Mouse (Mus musculus) adrenal gland, adult 2 months (tissue): ENCODE data around the gene Lrrc57. TPM values are rescaled to one million over a fixed set of nuclear protein-coding genes. Genes with fewer than 3 reads are reported as not detected.
A peak's percentile ranks its signal among the peaks of the same experiment; 100 is the strongest.

Experiments used
- DNase-seq: peaks from one replicate; pipeline ENCODE4 v3.0.0; 2021
- long read RNA-seq: library from polyadenylated mRNA; stranded (forward); transcript quantifications from one replicate; pipeline ENCODE4 v2.0.0, GENCODE M21; 2021
- polyA plus RNA-seq: library from polyadenylated mRNA; depleted of rRNA; stranded (reverse); fragments of >200 nt; gene quantifications from 2 replicates; pipeline ENCODE4 v1.2.3, GENCODE M21; 2012; rRNA removed
- total RNA-seq, 2 experiments: library from RNA; stranded (reverse); gene quantifications; 2 replicates each; pipeline ENCODE4 v1.2.3; 2021

Lrrc57 gene
- total RNA-seq (10 to 100 TPM; 17.9 to 21.6 TPM), polyA plus RNA-seq (5.8 and 7.6 TPM in 2 replicates)
- long read RNA-seq, transcript Lrrc57-204 (6 exons, 1,961 nt): major isoform, 6 of 31 reads
- long read RNA-seq, transcript Lrrc57-202 (6 exons, 1,962 nt): minor isoform, 5 of 31 reads
- long read RNA-seq, partial matches to known transcripts: 2 of 31 reads
- long read RNA-seq, other reads (novel, unspliced or antisense): 16 of 31 reads

DNA sequence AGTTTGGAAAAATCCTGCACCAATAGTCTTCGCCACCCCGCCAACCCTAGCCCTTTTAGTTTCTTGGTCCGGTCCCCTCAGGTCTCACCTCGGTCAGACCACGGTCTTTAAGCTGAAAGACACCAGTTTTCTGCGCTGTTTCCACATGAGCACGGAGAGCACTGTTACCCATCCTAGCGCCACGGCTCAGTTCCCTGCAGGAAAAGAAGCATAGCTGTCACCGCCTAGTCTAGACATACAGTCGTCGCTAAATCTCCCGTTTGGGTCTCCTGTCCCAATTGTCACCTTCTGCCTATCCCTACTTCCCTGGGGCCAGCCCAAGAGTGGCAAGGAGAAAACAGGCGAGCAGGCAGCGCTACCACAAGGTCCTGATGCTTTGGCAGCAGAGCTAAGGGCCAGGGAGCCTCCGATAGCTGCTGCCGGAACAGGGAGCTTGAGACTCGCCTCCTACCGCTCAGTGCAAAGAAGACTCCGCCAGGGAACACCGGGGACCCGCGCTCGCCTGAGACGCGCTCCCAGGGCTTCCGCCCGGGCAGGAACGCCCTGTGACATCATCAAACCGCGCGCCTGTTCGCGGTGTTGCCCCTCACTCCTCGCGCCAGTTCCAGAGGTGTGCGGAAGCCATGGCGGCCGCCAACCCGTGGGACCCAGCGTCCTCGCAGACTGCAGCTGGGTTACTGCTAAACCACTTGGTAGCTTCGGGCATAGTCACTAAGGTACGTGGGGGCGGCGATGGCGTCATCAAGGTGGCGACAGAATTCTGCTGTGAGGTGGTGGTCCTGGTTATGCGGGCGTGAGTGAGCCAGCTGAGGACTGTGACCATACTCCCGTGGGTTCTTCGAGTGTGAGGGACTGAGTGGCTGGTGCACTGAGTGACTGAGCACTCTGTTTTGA is at the start of gene Lrrc57, which contains the start of gene Haus2:
Lrrc57 (minus strand) TSS at position 691 of the 894 bp plus-strand sequence.
Haus2 (plus strand) TSS at position 554 of the 894 bp plus-strand sequence.
- peak; percentile 93 for DNase-seq

DNA sequence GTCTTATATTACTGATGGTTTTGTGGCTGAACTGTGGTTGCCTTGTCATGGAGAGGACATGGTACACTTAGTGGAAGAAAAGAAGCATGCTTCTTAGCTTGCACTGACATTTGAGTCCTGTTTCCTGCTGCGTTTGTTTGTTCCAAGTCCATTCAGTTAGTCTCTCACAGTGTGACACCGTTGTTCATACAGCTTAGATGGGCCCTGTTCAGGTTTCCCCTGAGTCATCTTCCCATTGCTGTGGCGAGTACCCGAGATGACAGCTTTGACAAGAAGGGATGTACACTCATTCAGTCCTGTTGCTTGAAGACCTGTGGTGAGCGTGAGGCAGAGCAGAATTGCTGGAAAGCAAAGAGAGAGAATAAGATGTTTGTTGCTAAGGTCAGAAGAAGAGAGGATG is 49.2 kb upstream of the Lrrc57 start:
- peak; percentile 46 for DNase-seq

DNA sequence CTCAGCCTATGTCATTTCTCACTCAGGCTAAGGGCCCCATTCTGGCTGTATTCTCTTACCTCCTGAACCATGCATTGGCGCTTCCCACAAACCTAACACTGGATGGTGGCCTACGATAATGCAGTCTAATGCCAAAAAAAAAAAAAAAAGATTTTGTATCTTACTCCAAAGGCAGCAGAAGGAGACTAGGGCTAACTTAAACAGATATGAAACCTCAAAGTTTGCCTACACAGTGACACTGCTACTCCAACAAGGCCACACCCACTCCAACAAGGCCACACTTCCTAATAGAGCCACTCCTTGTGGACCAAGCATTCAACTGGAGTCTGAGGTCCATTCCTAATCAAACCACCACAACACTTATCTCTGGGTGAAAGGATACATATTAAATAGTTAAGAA is 47.4 kb upstream of the Lrrc57 start:
- DNase-seq: no peak

DNA sequence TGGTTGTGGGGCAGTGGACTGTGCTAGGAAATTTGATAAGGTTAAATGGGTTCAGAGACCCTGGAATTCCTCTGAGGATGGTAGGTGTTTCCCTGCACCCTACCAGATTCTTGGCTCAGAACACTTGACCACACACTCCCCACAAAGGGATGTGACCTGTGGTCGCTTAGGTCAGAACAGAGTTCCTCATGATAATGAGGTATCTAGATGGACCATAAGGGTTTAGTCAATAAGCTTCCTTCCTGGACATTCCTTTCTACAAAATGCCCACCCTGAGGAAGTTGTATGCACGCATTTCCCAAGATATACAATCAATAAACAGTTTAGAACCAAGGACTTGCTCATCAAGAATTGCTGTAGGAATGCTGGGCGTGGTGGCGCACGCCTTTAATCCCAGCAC is 46.6 kb upstream of the Lrrc57 start:
- DNase-seq: no peak

DNA sequence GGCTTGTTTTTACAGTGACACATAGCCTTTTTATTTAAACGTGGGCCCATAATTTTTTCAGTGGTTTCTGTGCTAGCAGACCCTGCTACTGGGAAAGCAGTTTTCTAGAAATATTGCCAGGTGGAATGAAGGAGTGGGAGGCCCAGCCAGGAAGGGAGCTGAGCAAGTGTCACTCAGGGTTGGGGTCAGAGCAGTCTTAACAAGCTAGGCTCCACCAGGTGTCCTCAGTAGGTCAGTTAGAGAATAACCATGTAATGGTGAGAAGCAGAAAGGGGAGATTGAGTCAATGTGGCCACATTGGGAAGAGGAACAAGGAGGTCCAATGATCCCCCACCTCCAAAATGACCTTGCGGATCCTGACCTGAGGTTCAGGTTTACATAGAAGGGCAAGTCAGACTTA is 45.4 kb upstream of the Lrrc57 start:
- no peak for DNase-seq

DNA sequence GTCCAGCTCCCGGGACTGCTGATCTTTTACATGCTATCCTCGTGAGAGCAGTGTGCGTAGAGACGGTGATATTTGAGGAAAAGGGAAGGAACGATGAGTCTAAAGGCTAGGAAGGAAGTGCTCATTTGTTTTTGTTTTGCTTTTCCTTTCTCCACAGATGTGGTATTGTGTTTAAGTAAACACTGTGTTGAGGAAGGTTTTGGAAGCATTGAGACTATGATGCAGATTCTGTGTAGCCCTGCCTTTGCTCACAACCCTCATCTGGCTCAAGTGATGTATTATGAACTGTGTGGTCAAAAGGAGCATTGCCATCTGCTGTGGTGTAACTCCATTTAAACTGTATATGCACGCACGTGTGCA is 43.6 kb upstream of the Lrrc57 start:
- DNase-seq: no peak

DNA sequence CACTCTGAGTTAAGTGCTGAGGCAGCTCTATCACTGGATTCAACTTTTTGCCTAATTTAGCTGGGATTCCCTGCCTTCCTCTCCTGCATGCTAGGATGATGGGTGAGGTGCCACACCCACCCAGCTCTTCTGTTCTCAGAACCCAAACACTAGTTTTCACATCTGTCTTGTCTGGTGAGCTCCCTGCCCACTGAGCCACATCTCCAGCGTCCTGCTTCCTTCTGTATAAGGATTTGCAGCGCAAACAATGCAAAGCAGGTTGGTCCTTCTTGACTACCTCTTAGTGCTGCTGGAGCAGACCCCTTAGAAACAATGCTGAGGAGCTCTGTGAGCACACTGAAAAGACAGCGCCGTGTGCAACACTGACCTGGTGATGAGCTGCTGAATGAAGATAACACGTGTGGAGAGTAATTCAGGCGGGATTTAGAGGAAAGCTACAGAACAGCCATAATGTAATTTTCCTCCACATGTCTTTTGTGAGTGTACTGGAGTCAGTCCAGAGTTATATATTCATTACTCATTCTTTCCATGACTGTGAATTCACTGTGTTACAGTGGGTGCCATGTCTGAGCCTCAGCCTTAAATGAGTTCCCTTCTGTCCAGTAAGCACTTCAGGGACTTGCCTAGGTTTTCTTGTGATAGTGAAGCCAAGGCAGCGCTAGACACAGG is 43.1 kb upstream of the Lrrc57 start:
- peak; percentile 10 for DNase-seq

DNA sequence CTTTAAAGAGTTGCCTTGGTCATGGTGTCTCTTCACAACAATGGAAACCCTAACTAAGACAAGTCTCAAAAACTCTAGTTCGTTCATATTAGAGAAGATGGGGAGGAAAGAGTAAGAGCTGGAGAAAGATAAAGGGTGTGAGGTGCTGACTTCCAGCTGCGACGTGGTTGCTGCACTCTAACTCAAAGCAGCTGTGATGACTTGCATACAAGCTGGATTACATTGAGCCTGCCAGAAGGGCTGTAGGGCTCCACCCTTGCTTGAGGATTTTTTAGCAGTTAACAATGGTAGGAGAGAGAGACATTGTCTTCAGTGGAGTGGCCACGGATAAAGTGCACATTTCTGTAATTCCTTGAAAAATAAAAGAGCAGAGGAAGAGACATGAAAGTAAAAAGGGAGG is 37.5 kb upstream of the Lrrc57 start:
- no peak for DNase-seq

DNA sequence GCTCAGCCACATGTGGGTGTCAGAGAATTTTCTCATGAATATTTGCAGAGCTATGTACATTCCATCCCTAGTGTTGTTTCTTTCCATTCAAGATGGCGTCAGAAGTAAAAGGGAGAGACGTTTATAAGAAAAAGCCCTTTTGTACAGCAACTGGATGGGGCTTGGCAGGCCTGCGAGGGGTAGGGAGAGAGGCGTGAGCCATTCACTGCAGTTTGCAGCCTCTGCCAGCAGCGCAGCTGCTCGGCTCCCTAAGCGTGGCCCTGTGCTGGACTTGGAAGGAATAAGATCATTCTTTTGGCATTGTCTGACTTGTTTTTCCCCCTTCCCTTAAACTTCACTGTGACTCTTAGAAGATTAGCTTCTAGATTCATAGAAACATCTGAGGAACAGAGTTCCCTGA is 34.5 kb upstream of the Lrrc57 start:
- no peak for DNase-seq

DNA sequence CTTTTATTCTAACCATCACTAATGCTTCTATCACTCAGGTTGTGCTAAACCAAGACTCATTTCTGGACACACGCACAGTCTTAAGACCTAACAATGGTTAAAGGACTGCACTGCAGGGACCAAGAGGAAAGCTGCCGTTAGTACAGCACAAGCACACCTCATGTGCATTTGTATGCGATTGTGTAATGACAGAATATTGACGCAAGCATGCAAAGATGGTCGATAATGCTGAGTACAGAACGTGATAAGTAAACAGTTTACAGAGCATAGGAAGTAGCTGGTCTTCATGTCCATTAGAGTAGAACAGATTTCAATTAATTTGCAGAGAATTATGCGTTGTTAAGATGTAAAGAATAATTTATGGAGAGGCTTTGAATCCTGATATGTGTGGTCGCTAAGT is 31.5 kb upstream of the Lrrc57 start:
- DNase-seq: no peak

DNA sequence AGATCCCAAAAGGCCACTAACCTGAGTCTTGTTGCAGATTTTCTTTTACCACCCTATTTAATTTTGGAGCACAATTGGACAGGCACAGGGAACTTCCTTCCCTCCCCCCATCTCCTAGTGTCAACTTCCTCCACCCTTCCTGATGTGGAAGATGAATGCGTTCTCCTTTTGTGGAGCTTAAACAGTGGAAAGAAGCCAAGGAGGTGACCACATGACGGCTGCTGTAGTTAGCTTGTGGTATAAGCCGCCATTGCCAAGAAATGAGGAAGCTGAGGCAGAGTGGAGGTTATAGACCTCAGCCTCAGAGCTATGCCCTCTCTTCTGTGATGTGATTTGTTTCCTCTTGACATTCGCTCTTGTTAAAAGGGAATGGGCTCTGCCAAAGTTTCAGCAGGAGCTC is 22.6 kb upstream of the Lrrc57 start:
- peak; percentile 49 for DNase-seq

DNA sequence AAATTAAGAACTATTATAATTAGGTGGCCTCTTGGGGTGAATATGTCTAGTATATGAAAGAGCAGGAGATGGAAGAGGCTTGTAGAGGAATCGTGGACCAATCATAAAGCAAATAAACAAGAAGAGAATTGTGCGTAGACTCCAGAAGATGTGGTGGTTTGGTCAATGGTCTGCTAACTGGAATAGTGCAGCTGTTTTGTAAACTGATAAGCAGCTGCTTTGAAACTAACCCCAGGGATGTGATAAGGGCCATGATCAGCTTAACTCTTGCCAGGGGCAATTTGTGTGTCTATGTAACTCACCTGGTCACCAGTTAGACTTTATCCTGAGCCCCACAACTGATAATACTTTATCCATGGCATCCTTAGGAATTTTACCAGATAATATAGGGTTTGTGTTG is 22.2 kb upstream of the Lrrc57 start:
- no peak for DNase-seq

DNA sequence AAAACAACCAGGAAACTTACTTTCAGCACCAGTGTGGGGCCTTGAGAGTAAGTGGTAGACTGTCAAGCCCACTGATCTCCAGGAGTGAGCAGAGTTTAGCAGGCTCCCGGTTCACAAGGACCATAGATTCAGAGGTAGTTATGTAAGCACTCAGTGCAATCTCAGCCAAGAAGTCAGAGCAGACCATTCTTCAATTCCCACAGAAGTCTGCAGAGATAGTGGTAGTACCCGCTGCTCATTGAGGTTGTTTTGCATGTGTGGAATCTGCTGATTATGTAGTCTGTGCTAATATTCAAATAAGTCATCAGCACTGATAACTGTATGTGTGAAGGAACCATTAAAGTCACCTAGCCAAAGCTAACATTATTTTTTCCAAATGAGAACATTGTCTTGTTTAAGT is 21.3 kb upstream of the Lrrc57 start:
- peak; percentile 20 for DNase-seq

DNA sequence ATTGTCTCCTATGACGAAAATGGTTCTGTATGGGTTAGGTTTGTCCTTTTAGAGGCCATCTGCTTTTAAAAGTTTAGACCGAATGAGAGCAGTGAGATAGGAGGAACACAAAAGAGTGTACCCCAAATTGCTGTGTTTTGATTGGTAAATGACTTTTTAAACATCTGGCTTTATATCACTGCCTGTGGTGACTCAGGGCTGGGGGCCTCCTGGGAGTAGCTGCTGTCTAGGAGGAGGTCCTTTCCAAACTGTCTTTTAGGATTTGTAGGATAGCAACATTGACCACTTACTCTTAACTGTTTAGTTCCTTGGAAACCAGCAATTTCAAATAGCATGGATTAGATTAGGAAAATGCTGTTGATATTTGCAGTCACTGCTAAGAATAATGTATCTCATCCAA is 20.9 kb upstream of the Lrrc57 start:
- DNase-seq: no peak

DNA sequence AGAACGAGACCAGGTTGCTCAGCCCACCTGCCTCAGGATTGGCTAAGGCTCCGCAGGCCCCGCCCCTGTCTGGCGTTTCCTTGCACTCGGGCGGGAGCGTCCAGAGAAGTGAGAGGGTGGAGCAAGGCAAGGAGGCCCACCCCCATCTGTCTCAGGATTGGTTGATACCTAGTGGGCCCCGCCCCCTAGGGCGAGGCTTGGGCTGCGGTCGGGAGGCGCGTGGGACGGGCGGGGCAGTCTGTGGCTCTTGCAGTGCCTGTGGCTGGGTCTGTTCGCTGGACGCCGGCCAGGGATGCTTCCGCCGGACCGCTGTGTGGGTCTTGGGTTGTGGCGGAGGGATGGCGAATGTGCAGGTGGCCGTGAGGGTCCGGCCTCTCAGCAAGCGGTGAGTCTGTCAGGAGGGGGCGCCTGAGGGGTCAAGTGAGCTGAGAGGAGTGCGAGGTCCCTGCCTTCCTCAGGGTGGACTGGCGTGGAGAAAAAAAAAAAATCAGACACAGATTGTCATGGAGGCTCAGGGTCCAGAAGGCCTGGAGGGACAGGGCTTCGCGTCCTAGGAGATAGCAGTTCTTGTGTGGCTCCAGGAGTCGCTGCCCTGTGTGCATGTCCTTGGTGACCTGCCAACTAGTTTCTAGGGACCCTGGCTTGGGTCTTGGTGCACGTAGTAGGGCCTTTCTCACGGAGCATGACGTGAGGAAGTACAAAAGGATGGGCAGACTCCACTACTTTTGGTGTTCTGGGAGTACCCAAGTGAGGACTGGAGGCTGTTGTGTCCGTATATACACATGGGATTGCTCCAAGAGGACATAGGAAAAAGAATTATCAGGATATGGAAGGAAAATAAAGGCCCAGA is 19.8 kb upstream of the Lrrc57 start, which contains the start of gene Stard9:
Stard9 (plus strand) TSS at position 236 of the 850 bp plus-strand sequence.
- DNase-seq: peak; percentile 99

DNA sequence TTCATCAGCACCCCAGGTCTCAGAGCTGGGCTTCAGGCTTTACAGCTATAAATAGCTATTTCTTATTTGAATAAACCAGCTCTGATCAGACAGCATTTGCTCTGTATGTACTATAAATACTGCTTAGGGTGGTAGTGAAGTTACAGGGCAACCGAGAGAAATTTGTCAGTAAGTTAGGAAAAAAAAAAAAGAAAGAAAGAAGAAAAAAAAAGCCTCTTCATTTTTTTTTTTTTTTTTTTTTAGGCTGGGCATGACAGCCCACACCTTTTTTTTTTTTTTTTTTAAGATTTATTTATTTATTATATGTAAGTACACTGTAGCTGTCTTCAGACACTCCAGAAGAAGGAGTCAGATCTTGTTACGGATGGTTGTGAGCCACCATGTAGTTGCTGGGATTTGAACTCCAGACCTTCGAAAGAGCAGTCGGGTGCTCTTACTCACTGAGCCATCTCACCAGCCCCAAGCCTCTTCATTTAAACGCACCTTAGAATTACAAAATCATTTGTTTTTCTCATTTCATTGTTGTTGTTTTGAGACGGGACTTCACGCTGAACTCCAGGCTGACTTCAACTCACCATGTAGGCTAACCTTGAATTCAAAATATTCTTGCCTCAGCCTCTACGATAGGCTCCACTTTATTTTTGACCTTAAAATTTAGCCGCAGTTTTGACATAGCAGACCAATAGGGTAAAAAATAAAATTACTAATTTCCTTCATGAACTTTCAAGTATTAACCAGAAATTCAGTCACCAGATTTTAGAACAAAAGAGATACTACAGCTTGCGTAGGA is 19.0 kb upstream of the Lrrc57 start:
- DNase-seq: no peak

DNA sequence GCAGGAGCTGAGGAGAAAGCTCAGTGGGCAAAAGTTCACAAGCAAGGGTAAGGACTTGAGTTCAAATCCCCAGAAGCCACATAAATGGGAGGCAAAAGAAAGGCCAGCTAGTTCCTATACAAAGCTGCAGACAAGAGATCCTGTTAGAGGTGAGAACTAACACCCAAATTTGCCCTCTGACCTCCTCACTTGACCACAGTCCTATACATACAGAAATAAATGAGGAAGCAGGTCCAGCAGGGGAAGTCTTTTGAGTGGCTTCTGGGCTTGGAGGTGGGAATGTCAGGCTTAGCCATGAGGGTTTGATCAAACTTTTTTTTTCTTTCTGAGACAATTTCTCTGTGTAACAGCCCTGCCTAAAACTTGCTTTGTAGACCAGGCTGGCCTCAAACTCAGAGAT is 13.6 kb upstream of the Lrrc57 start:
- no peak for DNase-seq

DNA sequence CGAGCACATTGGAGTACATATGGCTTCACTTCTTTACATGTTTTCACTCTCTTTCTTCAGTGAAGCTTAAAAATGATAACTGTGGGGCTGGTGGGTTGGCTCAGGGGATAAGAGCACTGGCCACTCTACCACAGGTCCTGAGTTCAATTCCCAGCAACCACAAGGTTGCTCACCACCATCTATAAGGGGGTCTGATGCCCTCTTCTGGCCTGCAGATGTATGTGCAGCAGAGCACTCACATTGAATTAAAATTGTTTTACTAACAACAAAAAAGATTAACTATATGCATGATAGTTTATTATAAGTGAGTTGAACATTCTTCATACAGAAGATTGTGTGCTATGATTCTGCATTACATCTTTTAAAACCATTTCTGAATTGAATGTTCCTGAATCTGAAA is 10.2 kb upstream of the Lrrc57 start:
- DNase-seq: no peak

DNA sequence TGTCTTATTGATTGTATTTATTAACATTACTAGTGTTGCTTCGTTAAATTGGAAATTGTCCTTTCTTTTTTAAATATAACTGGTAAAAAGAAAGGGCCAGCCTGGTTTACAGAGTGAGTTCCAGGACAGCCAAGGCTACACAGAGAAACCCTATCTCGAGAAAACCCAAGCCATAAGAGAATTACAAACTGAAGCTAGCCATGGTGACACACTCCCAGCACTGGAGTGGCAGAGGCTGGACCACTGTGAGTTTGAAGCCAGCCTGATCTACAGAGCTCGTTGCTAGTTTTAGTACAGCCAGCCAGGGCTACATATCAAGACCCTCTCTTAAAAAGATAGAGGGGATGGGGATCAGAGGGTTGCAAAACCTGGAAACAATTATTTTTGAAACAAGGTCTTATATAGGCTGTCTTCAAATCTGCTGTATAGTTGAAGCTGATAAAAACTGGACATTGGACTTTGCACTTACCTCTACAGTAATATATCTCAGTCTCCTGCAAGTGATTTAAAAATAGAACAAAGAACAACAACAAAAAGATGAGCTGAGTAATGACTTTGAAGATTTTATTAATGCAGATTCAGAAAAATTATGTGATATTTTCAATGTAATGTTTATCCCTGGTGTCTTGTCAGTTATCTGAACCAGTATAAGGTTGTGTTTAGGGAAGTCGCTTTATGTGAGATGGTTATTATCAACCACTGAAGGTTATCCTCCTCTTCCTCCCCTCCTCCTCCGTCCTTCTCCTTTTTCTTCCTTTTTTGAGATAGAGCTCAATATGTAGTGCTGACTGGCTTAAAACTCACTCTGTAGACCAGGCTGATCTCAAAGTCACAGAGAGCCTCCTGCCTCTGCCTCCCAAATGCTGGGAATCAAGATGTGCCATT is 7.2 kb upstream of the Lrrc57 start:
- no peak for DNase-seq

DNA sequence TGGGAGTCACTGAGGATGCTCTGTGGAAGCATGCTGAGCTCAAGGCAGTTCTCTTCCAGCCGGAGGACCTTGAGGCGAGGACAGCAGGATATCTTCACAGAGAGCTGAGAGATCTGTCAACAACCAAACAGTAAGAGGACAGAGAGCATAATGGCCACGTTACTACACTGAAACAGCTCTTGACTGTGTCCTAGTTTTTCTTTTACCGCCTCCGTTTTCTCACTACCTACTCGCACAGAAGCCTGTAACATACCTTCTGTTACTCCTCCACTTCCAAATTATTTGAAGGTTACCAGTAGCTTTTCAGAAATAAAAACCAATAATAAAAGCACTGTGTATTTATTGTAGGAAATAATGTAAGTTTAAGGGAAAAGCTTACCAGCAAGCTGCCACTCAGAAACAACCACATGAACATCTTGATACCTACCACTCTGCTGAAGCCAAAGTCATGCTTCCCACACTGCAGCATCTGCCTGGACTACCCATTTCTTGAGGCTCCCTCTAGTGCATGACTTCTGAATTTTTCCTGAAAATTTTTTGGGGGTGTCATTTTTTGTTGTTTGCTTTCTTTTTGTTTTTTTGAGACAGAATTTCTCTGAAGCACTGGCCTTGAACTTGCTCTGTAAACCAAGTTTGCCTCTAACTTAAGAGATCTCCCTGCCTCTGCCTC is 3.2 kb downstream of the Lrrc57 start:
- DNase-seq: peak; percentile 19
